Mouse (Mus musculus): ENCODE data around the gene Slc8a1. TPM values are rescaled to one million over a fixed set of nuclear protein-coding genes. Genes with fewer than 3 reads are reported as not detected.
A peak's percentile ranks its signal among the peaks of the same experiment; 100 is the strongest.

Slc8a1 gene
- polyA plus RNA-seq, 1 experiment from 2014 or later: 21.0 TPM

- H3K4me3 ChIP-seq (ENCODE audit: low read length): peak overlapping the region; percentile 72; the same call in 1 of the 2 replicates
- 83% methylated on average over 2 of the region's 2 CpGs for WGBS
- H3K36me3 ChIP-seq (ENCODE audit: control insufficient read depth, insufficient read depth, low read length): no peaks in the 10 kb centered on the region
- H3K27me3 ChIP-seq (ENCODE audit: control insufficient read depth, insufficient read depth, low read length): 0 out of 2 replicates have a peak, but pooled peaks cover 4% of the 10 kb centered on the region
- H3K9ac ChIP-seq (ENCODE audit: low read depth, low read length): peak overlapping the region; percentile 84; the same call in 1 of the 2 replicates
- ATAC-seq (ENCODE audit: low FRiP score, low TSS enrichment): no peak
- peaks cover 7% of the 10 kb centered on the region; the same call in 1 of the 2 replicates for H3K4me1 ChIP-seq (ENCODE audit: control insufficient read depth, insufficient read depth, low read length)
- H3K27ac ChIP-seq (ENCODE audit: low read depth, low read length): no peak overlapping the region
- peak overlapping the region; percentile 90; the same call in 1 of the 2 replicates for H3K4me2 ChIP-seq (replicated peaks; ENCODE audit: low read depth, low read length)
- no peaks in the 10 kb centered on the region for H3K9me3 ChIP-seq (ENCODE audit: control insufficient read depth, low read length)
These were observed 70.2 kb downstream of the Slc8a1 start for GRCm38 (mm10) chr17:81667935-81668334.

GRCm38 (mm10) chr17:81666551-81666950 lies 71.6 kb downstream of the Slc8a1 start:
- Histone ChIP-seq H3K4me2 (replicated peaks; ENCODE audit: low read depth, low read length) (peak overlapping the region; percentile 90; the same call in 1 of the 2 replicates), H3K4me1 (ENCODE audit: control insufficient read depth, insufficient read depth, low read length) (0 out of 2 replicates have a peak, but pooled peaks cover 7% of the 10 kb centered on the region), H3K9ac (ENCODE audit: low read depth, low read length) (no peak overlapping the region), H3K4me3 (ENCODE audit: low read length) (no peak overlapping the region), H3K36me3 (ENCODE audit: control insufficient read depth, insufficient read depth, low read length) (no peaks in the 10 kb centered on the region), H3K9me3 (ENCODE audit: control insufficient read depth, low read length) (no peaks in the 10 kb centered on the region), H3K27me3 (ENCODE audit: control insufficient read depth, insufficient read depth, low read length) (no peaks in the 10 kb centered on the region), H3K27ac (ENCODE audit: low read depth, low read length) (no peak overlapping the region)
- WGBS: 52% methylated on average over 2 of the region's 2 CpGs
- no peak for ATAC-seq (ENCODE audit: low FRiP score, low TSS enrichment)

GRCm38 (mm10) chr17:81664916-81665315 lies 73.3 kb downstream of the Slc8a1 start:
- Histone ChIP-seq H3K27me3 (ENCODE audit: control insufficient read depth, insufficient read depth, low read length) (no peaks in the 10 kb centered on the region), H3K9ac (ENCODE audit: low read depth, low read length) (no peak overlapping the region), H3K36me3 (ENCODE audit: control insufficient read depth, insufficient read depth, low read length) (no peaks in the 10 kb centered on the region), H3K4me3 (ENCODE audit: low read length) (no peak overlapping the region), H3K27ac (ENCODE audit: low read depth, low read length) (no peak overlapping the region), H3K4me2 (replicated peaks; ENCODE audit: low read depth, low read length) (no peak overlapping the region), H3K9me3 (ENCODE audit: control insufficient read depth, low read length) (no peaks in the 10 kb centered on the region), H3K4me1 (ENCODE audit: control insufficient read depth, insufficient read depth, low read length) (0 out of 2 replicates have a peak, but pooled peaks cover 7% of the 10 kb centered on the region)
- no peak for ATAC-seq (ENCODE audit: low FRiP score, low TSS enrichment)
- 89% methylated on average over 4 of the region's 4 CpGs for WGBS

- H3K27ac ChIP-seq (ENCODE audit: low read depth, low read length): no peak overlapping the region
- H3K9me3 ChIP-seq (ENCODE audit: control insufficient read depth, low read length): no peaks in the 10 kb centered on the region
- ATAC-seq (ENCODE audit: low FRiP score, low TSS enrichment): no peak
- no peak overlapping the region for H3K4me2 ChIP-seq (replicated peaks; ENCODE audit: low read depth, low read length)
- H3K27me3 ChIP-seq (ENCODE audit: control insufficient read depth, insufficient read depth, low read length): no peaks in the 10 kb centered on the region
- no peaks in the 10 kb centered on the region for H3K36me3 ChIP-seq (ENCODE audit: control insufficient read depth, insufficient read depth, low read length)
- no peak overlapping the region for H3K4me3 ChIP-seq (ENCODE audit: low read length)
- no peaks in the 10 kb centered on the region for H3K4me1 ChIP-seq (ENCODE audit: control insufficient read depth, insufficient read depth, low read length)
- WGBS: 74% methylated on average over 1 of the region's 1 CpGs
- no peak overlapping the region for H3K9ac ChIP-seq (ENCODE audit: low read depth, low read length)
These were observed 80.3 kb downstream of the Slc8a1 start for GRCm38 (mm10) chr17:81657828-81658227.

GRCm38 (mm10) chr17:81654548-81654947 lies 83.6 kb downstream of the Slc8a1 start:
- Histone ChIP-seq H3K36me3 (ENCODE audit: control insufficient read depth, insufficient read depth, low read length) (no peaks in the 10 kb centered on the region), H3K27ac (ENCODE audit: low read depth, low read length) (no peak overlapping the region)
- 90% methylated on average over 2 of the region's 2 CpGs for WGBS

GRCm38 (mm10) chr17:81652958-81653357 lies 85.2 kb downstream of the Slc8a1 start:
- Histone ChIP-seq H3K27me3 (ENCODE audit: control insufficient read depth, insufficient read depth, low read length) (no peaks in the 10 kb centered on the region), H3K4me1 (ENCODE audit: control insufficient read depth, insufficient read depth, low read length) (no peaks in the 10 kb centered on the region), H3K4me3 (ENCODE audit: low read length) (no peak overlapping the region), H3K9ac (ENCODE audit: low read depth, low read length) (no peak overlapping the region), H3K36me3 (ENCODE audit: control insufficient read depth, insufficient read depth, low read length) (peaks cover 8% of the 10 kb centered on the region; the same call in 1 of the 2 replicates), H3K27ac (ENCODE audit: low read depth, low read length) (no peak overlapping the region), H3K9me3 (ENCODE audit: control insufficient read depth, low read length) (no peaks in the 10 kb centered on the region), H3K4me2 (replicated peaks; ENCODE audit: low read depth, low read length) (no peak overlapping the region)
- WGBS: 56% methylated on average over 1 of the region's 1 CpGs
- ATAC-seq (ENCODE audit: low FRiP score, low TSS enrichment): no peak

More at GRCm38 (mm10) chr17:81654548-81654947, 83.6 kb downstream of the Slc8a1 start:
- Histone ChIP-seq H3K4me2 (replicated peaks; ENCODE audit: low read depth, low read length) (no peak overlapping the region), H3K4me3 (ENCODE audit: low read length) (no peak overlapping the region), H3K27me3 (ENCODE audit: control insufficient read depth, insufficient read depth, low read length) (no peaks in the 10 kb centered on the region), H3K4me1 (ENCODE audit: control insufficient read depth, insufficient read depth, low read length) (no peaks in the 10 kb centered on the region), H3K9me3 (ENCODE audit: control insufficient read depth, low read length) (no peaks in the 10 kb centered on the region), H3K9ac (ENCODE audit: low read depth, low read length) (no peak overlapping the region)
- ATAC-seq (ENCODE audit: low FRiP score, low TSS enrichment): no peak

- Histone ChIP-seq H3K27ac (ENCODE audit: low read depth, low read length) (no peak overlapping the region), H3K27me3 (ENCODE audit: control insufficient read depth, insufficient read depth, low read length) (no peaks in the 10 kb centered on the region), H3K4me1 (ENCODE audit: control insufficient read depth, insufficient read depth, low read length) (no peaks in the 10 kb centered on the region), H3K9me3 (ENCODE audit: control insufficient read depth, low read length) (no peaks in the 10 kb centered on the region), H3K4me3 (ENCODE audit: low read length) (no peak overlapping the region), H3K9ac (ENCODE audit: low read depth, low read length) (no peak overlapping the region), H3K4me2 (replicated peaks; ENCODE audit: low read depth, low read length) (no peak overlapping the region), H3K36me3 (ENCODE audit: control insufficient read depth, insufficient read depth, low read length) (no peaks in the 10 kb centered on the region)
- WGBS: 90% methylated on average over 2 of the region's 2 CpGs
- ATAC-seq (ENCODE audit: low FRiP score, low TSS enrichment): no peak
These were observed 101.4 kb downstream of the Slc8a1 start for GRCm38 (mm10) chr17:81636822-81637221.

- H3K9ac ChIP-seq (ENCODE audit: low read depth, low read length): no peak overlapping the region
- H3K9me3 ChIP-seq (ENCODE audit: control insufficient read depth, low read length): no peaks in the 10 kb centered on the region
- no peaks in the 10 kb centered on the region for H3K36me3 ChIP-seq (ENCODE audit: control insufficient read depth, insufficient read depth, low read length)
- no peaks in the 10 kb centered on the region for H3K4me1 ChIP-seq (ENCODE audit: control insufficient read depth, insufficient read depth, low read length)
- no peak overlapping the region for H3K4me3 ChIP-seq (ENCODE audit: low read length)
- no peak overlapping the region for H3K4me2 ChIP-seq (replicated peaks; ENCODE audit: low read depth, low read length)
- no peak overlapping the region for H3K27ac ChIP-seq (ENCODE audit: low read depth, low read length)
- no peak for ATAC-seq (ENCODE audit: low FRiP score, low TSS enrichment)
- WGBS: 93% methylated on average over 2 of the region's 2 CpGs
- H3K27me3 ChIP-seq (ENCODE audit: control insufficient read depth, insufficient read depth, low read length): no peaks in the 10 kb centered on the region
These were observed 107.7 kb downstream of the Slc8a1 start for GRCm38 (mm10) chr17:81630471-81630870.

- WGBS: 55% methylated on average over 2 of the region's 2 CpGs
- no peak for ATAC-seq (ENCODE audit: low FRiP score, low TSS enrichment)
- H3K4me1 ChIP-seq (ENCODE audit: control insufficient read depth, insufficient read depth, low read length): no peaks in the 10 kb centered on the region
These were observed 117.0 kb downstream of the Slc8a1 start for GRCm38 (mm10) chr17:81621188-81621644.

More at GRCm38 (mm10) chr17:81621188-81621644, 117.0 kb downstream of the Slc8a1 start:
- no peaks in the 10 kb centered on the region for H3K9me3 ChIP-seq (ENCODE audit: control insufficient read depth, low read length)
- no peaks in the 10 kb centered on the region for H3K36me3 ChIP-seq (ENCODE audit: control insufficient read depth, insufficient read depth, low read length)
- no peak overlapping the region for H3K27ac ChIP-seq (ENCODE audit: low read depth, low read length)
- no peak overlapping the region for H3K4me3 ChIP-seq (ENCODE audit: low read length)
- H3K27me3 ChIP-seq (ENCODE audit: control insufficient read depth, insufficient read depth, low read length): no peaks in the 10 kb centered on the region
- H3K4me2 ChIP-seq (replicated peaks; ENCODE audit: low read depth, low read length): no peak overlapping the region
- H3K9ac ChIP-seq (ENCODE audit: low read depth, low read length): no peak overlapping the region
